Mouse (Mus musculus): ENCODE measurements at regions not wholly inside any gene's neighbourhood (a gene's known extent, or its start where the extent isn't known, plus 50 kb on each side); places are given as distances from the start of the nearest gene placed in this dataset.

DNA sequence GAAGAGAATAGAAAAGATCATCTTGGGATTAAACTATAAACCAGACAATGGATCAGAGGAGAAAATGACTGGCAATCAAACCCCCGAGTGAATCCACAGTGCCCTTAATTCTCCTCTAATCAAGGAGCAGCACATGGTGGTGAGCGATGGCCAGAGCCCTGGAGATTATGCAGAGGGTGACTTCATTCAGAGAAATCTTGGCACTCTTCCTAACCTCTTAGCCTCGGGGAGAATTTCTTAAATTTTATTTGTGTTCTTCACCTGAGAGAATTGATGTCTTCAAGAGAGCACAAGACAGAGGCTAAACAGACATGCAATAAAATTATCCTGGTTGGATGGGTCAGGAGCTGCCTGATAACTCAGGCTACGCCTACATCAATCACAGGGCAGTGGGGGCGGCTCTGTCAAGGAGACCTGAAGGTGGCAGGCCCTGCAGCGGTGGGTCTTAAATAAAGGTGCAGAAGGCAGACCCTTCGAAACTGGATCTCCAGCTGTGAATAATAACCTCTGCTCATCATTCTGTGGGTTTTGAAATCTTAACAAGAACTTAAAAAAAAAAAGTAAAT, 316.5 kb upstream of the Klf12 start:
- no peak overlapping the region for H3K9ac ChIP-seq (replicated peaks)
- WGBS, result 40% methylated on average over 7 of the region's 7 CpGs
- H3K27me3 ChIP-seq, result no peaks in the 10 kb centered on the region
- H3K4me1 ChIP-seq (replicated peaks), result peaks cover 11% of the 10 kb centered on the region
- peak; percentile 81 for ATAC-seq
- H3K4me2 ChIP-seq (replicated peaks), result no peak overlapping the region
- no peak overlapping the region for H3K4me3 ChIP-seq (replicated peaks)
- no peaks in the 10 kb centered on the region for H3K36me3 ChIP-seq
- H3K9me3 ChIP-seq, result no peaks in the 10 kb centered on the region
- peak overlapping the region; percentile 19; the same call in 1 of the 2 replicates for H3K27ac ChIP-seq

DNA sequence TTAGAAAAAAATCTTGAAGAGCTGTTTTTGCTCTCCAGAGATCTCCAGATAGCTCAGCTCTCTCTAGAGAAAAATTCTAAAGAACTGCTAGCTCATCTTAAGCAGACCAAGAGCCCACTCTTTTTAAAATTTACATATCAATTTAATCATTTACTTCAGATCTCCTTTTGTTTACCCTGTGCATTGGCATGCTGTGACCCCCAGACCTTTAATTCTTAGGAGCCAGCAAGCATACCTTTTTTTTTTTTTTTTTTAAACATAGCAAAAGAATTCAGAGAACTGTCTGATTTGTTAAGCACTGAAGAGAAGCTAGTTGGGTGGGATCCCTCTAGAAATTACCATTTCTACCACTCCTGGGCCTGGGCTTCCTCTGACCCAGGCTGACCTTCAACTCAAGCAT, 285.5 kb upstream of the Klf12 start:
- no peak overlapping the region for H3K9ac ChIP-seq (replicated peaks)
- H3K36me3 ChIP-seq, result no peaks in the 10 kb centered on the region
- H3K9me3 ChIP-seq, result no peaks in the 10 kb centered on the region
- no peaks in the 10 kb centered on the region for H3K4me1 ChIP-seq (replicated peaks)
- no peak for ATAC-seq
- no peak overlapping the region for H3K4me3 ChIP-seq (replicated peaks)
- H3K4me2 ChIP-seq (replicated peaks), result no peak overlapping the region
- H3K27ac ChIP-seq, result no peak overlapping the region
- no peaks in the 10 kb centered on the region for H3K27me3 ChIP-seq

DNA sequence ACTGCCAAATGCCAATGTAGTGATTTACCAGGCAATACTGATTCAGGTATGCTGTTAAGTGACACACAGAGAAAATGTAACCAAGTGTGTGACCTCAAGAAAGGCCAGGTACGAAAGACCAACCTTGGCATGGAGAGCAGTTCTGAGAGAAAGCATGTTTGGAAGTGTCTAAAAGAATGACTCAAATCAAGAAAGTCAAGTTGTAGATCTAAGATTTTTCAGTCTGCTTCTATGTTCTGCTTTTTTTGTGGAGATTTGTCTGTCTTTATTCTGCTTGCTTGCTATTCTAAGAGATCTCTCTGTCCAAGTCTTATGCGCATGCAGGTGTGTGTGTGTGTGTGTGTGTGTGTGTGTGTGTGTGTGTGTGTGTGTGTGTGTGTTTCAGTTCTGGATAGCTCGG, 277.4 kb upstream of the Klf12 start:
- Histone ChIP-seq H3K9me3 (no peaks in the 10 kb centered on the region), H3K36me3 (no peaks in the 10 kb centered on the region), H3K9ac (replicated peaks) (no peak overlapping the region), H3K27me3 (no peaks in the 10 kb centered on the region), H3K4me1 (replicated peaks) (peaks cover 7% of the 10 kb centered on the region; the same call in 1 of the 2 replicates), H3K4me2 (replicated peaks) (no peak overlapping the region), H3K27ac (no peak overlapping the region), H3K4me3 (replicated peaks) (no peak overlapping the region)
- no peak for ATAC-seq
- WGBS, result 97% methylated on average over 2 of the region's 3 CpGs

DNA sequence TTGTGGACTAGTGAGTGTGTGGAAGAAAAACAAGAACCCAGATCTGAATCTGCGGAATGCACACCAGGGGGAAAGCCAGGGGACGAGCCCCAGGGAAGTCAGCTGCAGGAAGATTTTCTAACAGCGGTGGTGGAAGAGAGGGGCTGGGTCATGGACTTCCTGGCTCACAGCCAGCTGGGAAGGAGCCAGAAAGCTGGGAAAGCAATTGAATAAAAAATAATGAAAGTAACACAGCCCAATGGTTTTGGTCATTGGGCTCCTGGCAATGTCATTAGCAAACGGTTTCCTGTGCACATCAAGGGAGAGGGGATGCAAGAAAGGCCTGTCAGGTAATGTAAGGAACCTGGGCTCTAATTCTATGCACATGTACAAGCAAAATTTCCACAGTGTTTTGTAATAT, 273.9 kb upstream of the Klf12 start:
- H3K4me3 ChIP-seq (replicated peaks), result no peak overlapping the region
- no peak overlapping the region for H3K9ac ChIP-seq (replicated peaks)
- no peaks in the 10 kb centered on the region for H3K27me3 ChIP-seq
- peaks cover 7% of the 10 kb centered on the region; the same call in 1 of the 2 replicates for H3K4me1 ChIP-seq (replicated peaks)
- WGBS, result 10% methylated on average over 4 of the region's 4 CpGs
- H3K9me3 ChIP-seq, result no peaks in the 10 kb centered on the region
- H3K36me3 ChIP-seq, result no peaks in the 10 kb centered on the region
- H3K4me2 ChIP-seq (replicated peaks), result no peak overlapping the region
- no peak overlapping the region; the same call in 1 of the 2 replicates for H3K27ac ChIP-seq
- ATAC-seq, result peak; percentile 58; the same call in 1 of the 2 replicates

DNA sequence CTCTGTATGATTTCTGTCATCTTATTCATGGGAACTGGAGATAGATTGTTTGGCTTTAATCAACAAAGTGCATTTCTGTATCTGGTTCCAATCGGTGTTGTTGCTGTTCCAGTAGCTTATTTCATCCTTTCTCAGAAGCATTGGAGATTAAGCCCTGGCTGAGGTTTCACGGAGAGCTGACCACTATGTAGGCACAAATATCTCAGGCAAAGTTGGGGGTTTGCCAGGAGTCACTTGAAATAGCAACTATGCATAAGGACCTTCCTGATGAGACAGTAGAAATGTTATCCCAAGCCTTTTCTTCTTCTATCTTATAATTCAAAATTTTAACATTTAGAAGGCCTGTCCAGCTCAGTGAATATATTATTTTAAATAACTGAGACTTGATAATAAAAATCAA, 268.0 kb upstream of the Klf12 start:
- Histone ChIP-seq H3K27ac (no peak overlapping the region), H3K36me3 (no peaks in the 10 kb centered on the region), H3K4me2 (replicated peaks) (no peak overlapping the region), H3K4me3 (replicated peaks) (no peak overlapping the region), H3K9ac (replicated peaks) (no peak overlapping the region), H3K9me3 (no peaks in the 10 kb centered on the region), H3K27me3 (no peaks in the 10 kb centered on the region), H3K4me1 (replicated peaks) (no peaks in the 10 kb centered on the region)
- ATAC-seq, result no peak
- WGBS, result 77% methylated on average over 2 of the region's 2 CpGs

DNA sequence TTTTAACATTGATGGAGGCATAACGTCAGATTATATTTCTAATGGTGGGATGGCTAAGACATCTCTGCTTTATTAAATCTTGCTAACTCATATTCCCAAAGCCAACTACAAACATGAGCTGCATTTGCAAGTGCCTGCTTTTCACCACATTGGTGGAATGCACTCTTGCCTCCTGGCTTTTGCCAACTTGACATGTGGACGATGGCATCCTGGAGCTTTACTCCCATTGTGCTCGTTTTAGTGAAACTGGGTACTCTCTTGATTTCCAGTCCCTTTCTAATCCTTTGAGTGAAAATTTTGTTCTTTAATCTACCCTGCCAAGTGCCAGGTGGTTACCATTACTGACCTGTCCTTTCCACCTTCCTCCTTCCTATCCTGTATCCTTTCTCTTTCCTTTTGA, 265.8 kb upstream of the Klf12 start:
- H3K27ac ChIP-seq, result no peak overlapping the region
- 91% methylated on average over 3 of the region's 3 CpGs for WGBS
- H3K4me3 ChIP-seq (replicated peaks), result no peak overlapping the region
- no peaks in the 10 kb centered on the region for H3K27me3 ChIP-seq
- H3K9ac ChIP-seq (replicated peaks), result no peak overlapping the region
- no peaks in the 10 kb centered on the region for H3K4me1 ChIP-seq (replicated peaks)
- no peak for ATAC-seq
- H3K9me3 ChIP-seq, result no peaks in the 10 kb centered on the region
- no peaks in the 10 kb centered on the region for H3K36me3 ChIP-seq
- H3K4me2 ChIP-seq (replicated peaks), result no peak overlapping the region

DNA sequence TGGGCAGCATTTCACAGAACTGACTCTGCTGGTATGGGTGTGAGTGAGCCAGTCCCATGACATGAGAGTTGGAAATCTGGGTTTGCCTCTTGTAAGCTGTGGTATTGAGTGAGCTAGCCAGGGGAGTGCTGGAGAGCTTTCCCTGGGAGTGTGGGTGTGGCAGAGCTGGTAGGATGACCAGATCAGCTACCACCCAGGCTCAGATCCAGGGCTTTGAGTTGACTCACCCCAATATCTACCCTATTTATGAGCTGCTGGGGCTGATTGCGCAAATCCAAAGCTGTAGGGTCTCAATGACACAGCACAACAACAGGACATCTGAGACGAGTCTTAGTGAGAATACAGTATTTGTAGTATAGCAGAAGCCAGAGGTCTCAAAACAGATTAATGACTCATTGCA, 245.7 kb upstream of the Klf12 start:
- WGBS, result 92% methylated on average over 2 of the region's 2 CpGs
- no peak overlapping the region for H3K9ac ChIP-seq (replicated peaks)
- H3K4me1 ChIP-seq (replicated peaks), result no peaks in the 10 kb centered on the region
- H3K27ac ChIP-seq, result no peak overlapping the region
- no peak overlapping the region for H3K4me3 ChIP-seq (replicated peaks)
- ATAC-seq, result no peak
- H3K4me2 ChIP-seq (replicated peaks), result no peak overlapping the region
- no peaks in the 10 kb centered on the region for H3K36me3 ChIP-seq
- no peaks in the 10 kb centered on the region for H3K27me3 ChIP-seq
- no peaks in the 10 kb centered on the region for H3K9me3 ChIP-seq

DNA sequence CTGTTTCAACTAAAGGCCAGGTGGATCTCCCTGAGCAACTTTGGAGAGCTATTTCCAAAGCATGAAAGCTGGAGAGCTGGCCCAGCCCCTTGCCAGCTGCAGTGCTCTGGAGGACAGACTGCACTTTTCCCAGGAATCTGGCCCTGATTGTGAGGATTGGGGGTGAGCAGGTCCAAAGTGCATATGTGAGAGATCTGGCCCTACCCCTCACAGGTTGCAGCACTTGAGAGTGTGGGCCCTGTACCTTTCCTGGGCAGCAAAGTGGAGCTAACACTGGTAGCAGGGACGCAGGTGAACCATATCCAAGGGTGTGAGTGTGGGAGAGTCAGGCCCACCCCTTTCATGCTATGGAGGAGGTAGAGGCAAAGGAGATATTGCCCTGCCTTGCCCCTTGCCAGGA, 245.3 kb upstream of the Klf12 start:
- Histone ChIP-seq H3K4me2 (replicated peaks) (no peak overlapping the region), H3K4me3 (replicated peaks) (no peak overlapping the region), H3K9ac (replicated peaks) (no peak overlapping the region), H3K9me3 (no peaks in the 10 kb centered on the region), H3K27ac (no peak overlapping the region), H3K36me3 (no peaks in the 10 kb centered on the region), H3K4me1 (replicated peaks) (no peaks in the 10 kb centered on the region), H3K27me3 (no peaks in the 10 kb centered on the region)
- 71% methylated on average over 1 of the region's 1 CpGs for WGBS
- no peak for ATAC-seq

DNA sequence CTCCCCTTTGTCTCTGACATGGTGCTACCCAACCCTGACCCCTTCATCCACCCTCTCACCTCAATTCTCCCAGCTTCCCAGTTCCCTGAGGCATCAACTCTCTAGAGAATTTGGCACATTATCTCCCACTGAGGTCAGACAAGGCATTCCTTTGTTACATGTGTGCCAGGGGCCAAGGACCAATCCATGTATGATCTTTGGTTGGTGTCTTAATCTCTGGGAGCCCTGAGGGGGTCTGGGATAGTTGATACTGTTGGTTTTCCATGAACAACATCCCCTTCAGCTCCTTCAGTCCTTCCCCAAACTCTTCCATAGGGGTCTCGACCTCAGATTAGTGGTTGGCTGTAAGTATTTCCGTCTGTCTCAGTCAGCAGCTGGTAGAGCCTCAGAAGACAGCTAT, 224.9 kb upstream of the Klf12 start:
- H3K27me3 ChIP-seq, result no peaks in the 10 kb centered on the region
- WGBS, result 58% methylated on average over 2 of the region's 2 CpGs

DNA sequence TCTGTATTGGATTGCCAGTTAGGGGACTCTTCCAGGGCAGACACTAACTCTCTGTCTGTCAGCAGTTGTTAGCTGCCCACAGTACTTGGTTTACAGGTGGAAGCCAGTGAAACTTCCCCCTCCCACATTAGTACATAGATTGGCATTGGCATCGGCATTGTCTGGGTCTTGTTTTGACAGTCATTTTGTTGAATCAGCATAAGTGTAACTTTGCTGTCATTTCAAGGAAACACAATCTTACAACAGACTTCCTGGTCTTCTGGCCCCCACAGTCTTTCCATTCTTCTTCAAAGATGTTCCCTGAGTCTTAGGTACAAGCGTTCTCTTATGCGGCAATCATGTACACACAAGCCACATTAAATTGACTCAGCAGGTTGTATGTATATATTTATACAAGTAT, 223.6 kb upstream of the Klf12 start:
- WGBS, result 90% methylated on average over 3 of the region's 3 CpGs
- no peak overlapping the region for H3K27ac ChIP-seq
- no peak for ATAC-seq

More for the DNA sequence above, 224.9 kb upstream of the Klf12 start:
- no peak for ATAC-seq
- Histone ChIP-seq H3K4me1 (replicated peaks) (no peaks in the 10 kb centered on the region), H3K4me3 (replicated peaks) (no peak overlapping the region), H3K9ac (replicated peaks) (no peak overlapping the region), H3K4me2 (replicated peaks) (no peak overlapping the region), H3K36me3 (no peaks in the 10 kb centered on the region), H3K9me3 (no peaks in the 10 kb centered on the region), H3K27ac (no peak overlapping the region)

DNA sequence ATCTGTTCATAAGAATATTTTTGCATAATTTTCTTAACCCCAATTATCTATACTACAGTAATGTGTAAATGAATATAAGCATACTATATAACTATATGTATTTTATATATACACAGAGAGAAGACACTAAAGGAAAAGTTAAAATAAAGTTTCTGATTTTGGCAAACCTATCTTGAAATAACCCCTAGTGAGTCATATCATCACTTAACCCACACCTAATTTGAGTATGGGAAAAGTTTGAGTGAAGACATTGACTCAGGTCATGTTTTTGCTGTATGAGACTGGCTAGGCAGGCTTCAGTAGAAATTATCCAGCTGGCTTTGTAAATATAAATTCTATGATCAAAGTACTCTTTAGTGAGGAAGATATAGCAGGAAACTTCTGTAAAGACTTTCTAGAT, 223.1 kb upstream of the Klf12 start:
- Histone ChIP-seq H3K9ac (replicated peaks) (no peak overlapping the region), H3K27ac (no peak overlapping the region), H3K27me3 (no peaks in the 10 kb centered on the region), H3K4me3 (replicated peaks) (no peak overlapping the region), H3K4me2 (replicated peaks) (no peak overlapping the region), H3K4me1 (replicated peaks) (no peaks in the 10 kb centered on the region), H3K9me3 (no peaks in the 10 kb centered on the region), H3K36me3 (no peaks in the 10 kb centered on the region)
- no peak for ATAC-seq

More for the DNA sequence above, 223.6 kb upstream of the Klf12 start:
- Histone ChIP-seq H3K9me3 (no peaks in the 10 kb centered on the region), H3K4me3 (replicated peaks) (no peak overlapping the region), H3K9ac (replicated peaks) (no peak overlapping the region), H3K4me1 (replicated peaks) (no peaks in the 10 kb centered on the region), H3K4me2 (replicated peaks) (no peak overlapping the region), H3K36me3 (no peaks in the 10 kb centered on the region), H3K27me3 (no peaks in the 10 kb centered on the region)

DNA sequence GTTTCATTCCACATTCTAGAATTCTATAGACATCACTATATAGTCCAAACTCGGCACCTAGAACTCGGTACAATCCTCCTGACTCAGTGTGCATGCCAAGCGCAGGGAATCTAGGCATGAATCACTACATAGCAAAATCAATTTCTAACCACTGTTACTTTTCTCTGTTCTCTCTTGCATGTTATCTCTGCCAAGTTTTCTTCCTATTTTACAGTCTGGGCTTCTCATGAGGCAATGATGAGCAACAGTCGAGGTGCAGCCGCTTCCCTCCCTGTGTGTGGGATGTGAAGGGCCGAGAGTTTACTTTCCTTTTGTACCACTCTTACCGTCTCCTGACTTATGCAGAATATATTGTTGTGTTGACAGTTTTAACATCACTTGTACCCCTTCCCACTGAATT, 204.4 kb upstream of the Klf12 start:
- 91% methylated on average over 7 of the region's 7 CpGs for WGBS
- H3K9ac ChIP-seq (replicated peaks), result no peak overlapping the region
- ATAC-seq, result no peak

DNA sequence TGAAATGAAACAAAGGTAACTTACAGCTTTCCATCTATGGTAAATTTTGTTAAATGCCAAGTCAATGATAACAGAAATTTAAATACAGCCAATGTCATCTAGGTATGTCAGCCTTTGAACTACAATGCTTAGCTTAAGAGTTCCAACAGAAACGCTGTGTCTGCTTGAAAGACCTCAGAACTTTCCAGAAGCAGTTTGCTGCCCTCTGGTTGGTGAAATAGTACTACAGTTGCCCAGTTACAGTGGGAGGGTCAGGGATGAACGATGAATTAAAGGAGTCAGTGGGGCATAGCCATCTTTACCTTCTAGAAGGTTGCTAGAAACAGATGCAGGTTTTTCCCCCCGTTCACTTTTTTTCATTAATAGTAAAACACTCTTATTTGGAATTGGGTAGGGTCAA, 201.0 kb upstream of the Klf12 start:
- H3K4me2 ChIP-seq (replicated peaks), result no peak overlapping the region
- H3K4me3 ChIP-seq (replicated peaks), result no peak overlapping the region
- H3K27me3 ChIP-seq, result peaks cover under 1% of the 10 kb centered on the region; the same call in 1 of the 2 replicates
- H3K9ac ChIP-seq (replicated peaks), result no peak overlapping the region
- no peaks in the 10 kb centered on the region for H3K4me1 ChIP-seq (replicated peaks)
- H3K27ac ChIP-seq, result no peak overlapping the region
- no peaks in the 10 kb centered on the region for H3K9me3 ChIP-seq
- no peaks in the 10 kb centered on the region for H3K36me3 ChIP-seq
- no peak for ATAC-seq
- WGBS, result 68% methylated on average over 3 of the region's 3 CpGs

More for the DNA sequence above, 204.4 kb upstream of the Klf12 start:
- Histone ChIP-seq H3K4me2 (replicated peaks) (no peak overlapping the region), H3K36me3 (no peaks in the 10 kb centered on the region), H3K27me3 (no peaks in the 10 kb centered on the region), H3K9me3 (no peaks in the 10 kb centered on the region), H3K4me1 (replicated peaks) (no peaks in the 10 kb centered on the region), H3K4me3 (replicated peaks) (no peak overlapping the region), H3K27ac (no peak overlapping the region)
